Mouse (Mus musculus) forebrain, postnatal 0 days (tissue): ENCODE measurements around the gene Parp8. TPM values are rescaled to one million over a fixed set of nuclear protein-coding genes. Genes with fewer than 3 reads are reported as not detected.
"Not testable (repeated sequence)": the region's sequence is repeated elsewhere in the genome, so short reads cannot be mapped to it uniquely, and the experiment has no call there.

Source experiments
- ATAC-seq: fragments of 200-750 bp; cut with Nextera tagmentation; 2 replicates; pipeline ENCODE4 v1.8.0; 2017; ENCODE audit warnings: mild to moderate bottlenecking, moderate library complexity
- DNase-seq: peaks from one replicate; pipeline ENCODE4 v3.0.0-alpha.2; 2015
- H3K27ac ChIP-seq: fragments of 300-500 bp; sonication (generic); 2 replicates; pipeline ENCODE4 v1.5.1; 2014; ENCODE audit warnings: low read depth, mild to moderate bottlenecking, antibody characterized with exemption, low read length, moderate library complexity, mixed read lengths
- H3K27me3 ChIP-seq: fragments of 300-500 bp; sonication (generic); 2 replicates; pipeline ENCODE4 v1.6.1; 2014; ENCODE audit warnings: mild to moderate bottlenecking, low read length, mixed read lengths; ENCODE audit not compliant: insufficient read depth
- H3K36me3 ChIP-seq: fragments of 300-500 bp; sonication (generic); 2 replicates; pipeline ENCODE4 v1.6.1; 2014; ENCODE audit warnings: mild to moderate bottlenecking, moderate library complexity; ENCODE audit not compliant: insufficient read depth
- H3K4me1 ChIP-seq: fragments of 300-500 bp; sonication (generic); 2 replicates; pipeline ENCODE4 v1.6.1; 2014; ENCODE audit warnings: antibody characterized with exemption; ENCODE audit not compliant: insufficient read depth
- H3K4me2 ChIP-seq: fragments of 300-500 bp; sonication (generic); 2 replicates; pipeline ENCODE4 v1.6.1; 2014; ENCODE audit warnings: low read depth, mild to moderate bottlenecking, moderate library complexity
- H3K4me3 ChIP-seq: fragments of 300-500 bp; sonication (generic); 2 replicates; pipeline ENCODE4 v1.5.1; 2014; ENCODE audit warnings: low read depth, low read length, mixed read lengths
- H3K9ac ChIP-seq: fragments of 300-500 bp; sonication (generic); 2 replicates; pipeline ENCODE4 v1.6.1; 2014; ENCODE audit warnings: mild to moderate bottlenecking
- H3K9me3 ChIP-seq: fragments of 300-500 bp; sonication (generic); 2 replicates; pipeline ENCODE4 v1.6.1; 2016; ENCODE audit warnings: low read length
- CTCF ChIP-seq: sonication (generic); IDR thresholded peaks from 2 replicates; pipeline ENCODE4 v1.5.1; 2016; ENCODE audit warnings: antibody characterized with exemption, control low read depth, low read depth
- WGBS: fragments of 180-500 bp; shearing (Covaris S2); extraction: QIAGEN DNeasy Blood & Tissue Kit; methylation state at CpG from one replicate; pipeline ENCODE4 v1.1.7; 2014; 5-methylcytosine and 5-hydroxymethylcytosine counted together
- polyA plus RNA-seq: library from polyadenylated mRNA; unstranded; fragments of >200 nt; fragmentation: Nextera tagmentation; extraction: Ambion mirVana; gene quantifications from 2 replicates; pipeline ENCODE4 v1.2.1, GENCODE M21; 2015
- total RNA-seq: library from RNA; depleted of rRNA; stranded (reverse); fragments of >200 nt; gene quantifications from 2 replicates; pipeline ENCODE4 v1.2.3, GENCODE M21; 2014

Gene Parp8
- total and polyA plus RNA-seq, 2 experiments from 2014 or later, result 20.8 to 46.1 TPM

DNA sequence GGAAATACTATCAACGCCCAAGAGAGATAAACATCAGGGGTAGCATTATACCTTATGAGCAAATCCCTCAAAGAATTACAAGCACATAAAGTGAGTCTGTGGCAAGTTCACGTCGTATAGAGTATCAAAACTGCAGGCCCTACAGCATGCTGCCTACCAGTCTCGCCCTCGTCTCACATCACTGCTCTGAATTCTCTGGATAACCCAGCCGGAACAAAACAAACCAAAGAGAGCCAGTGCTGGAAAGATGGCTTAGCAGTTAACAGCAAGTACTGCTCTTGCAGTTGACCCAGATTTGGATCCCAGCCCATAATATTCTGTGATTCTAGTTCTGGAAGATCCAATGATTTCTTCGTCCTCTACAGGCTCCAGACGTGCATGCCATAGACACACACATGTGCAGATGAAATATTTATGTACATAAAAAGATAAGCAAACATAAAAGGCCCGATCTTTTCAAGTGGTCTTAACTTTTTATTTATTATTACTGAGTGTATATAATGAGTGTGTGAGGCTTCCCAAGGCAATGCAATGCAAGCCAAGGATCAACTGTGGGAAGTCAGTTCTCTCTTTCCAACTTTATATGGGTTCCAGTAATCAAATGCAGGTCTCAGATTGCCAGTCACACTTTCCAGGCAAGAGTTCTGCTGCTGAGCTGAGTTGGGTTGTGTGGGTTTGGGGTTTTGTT, 77.6 kb downstream of the Parp8 start:
- Histone ChIP-seq H3K9ac (no peak overlapping the region), H3K4me3 (no peak overlapping the region), H3K4me2 (no peak overlapping the region), H3K9me3 (no peaks in the 10 kb centered on the region), H3K4me1 (no peaks in the 10 kb centered on the region), H3K27ac (no peak overlapping the region), H3K36me3 (no peaks in the 10 kb centered on the region), H3K27me3 (no peaks in the 10 kb centered on the region)
- TF ChIP-seq CTCF, result no peak
- DNase-seq (no peak), ATAC-seq (no peak)
- WGBS, result 81% methylated on average over 9 of the region's 9 CpGs

DNA sequence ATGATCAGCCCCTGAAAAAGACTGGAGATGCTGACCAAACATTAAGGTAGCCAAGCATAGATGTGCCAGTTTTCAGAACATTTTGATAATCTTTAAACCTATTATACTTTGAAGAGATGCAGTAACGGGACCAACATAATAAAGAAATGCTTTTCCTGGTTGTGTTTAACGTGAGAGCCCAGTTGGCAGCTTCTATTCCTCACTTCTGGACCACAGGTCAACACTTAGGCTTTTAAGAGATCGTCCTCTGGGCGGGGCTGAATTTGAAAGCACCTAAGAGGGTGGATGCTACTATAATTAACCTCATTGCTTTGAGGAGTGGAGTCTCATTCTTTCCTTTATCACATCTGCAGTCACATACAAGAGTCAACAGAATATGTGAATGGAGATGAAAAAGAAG, 78.8 kb downstream of the Parp8 start:
- DNase-seq (no peak), ATAC-seq (no peak)
- H3K9me3 ChIP-seq, result no peaks in the 10 kb centered on the region
- no peaks in the 10 kb centered on the region for H3K4me1 ChIP-seq
- H3K27me3 ChIP-seq, result no peaks in the 10 kb centered on the region
- 70% methylated on average over 4 of the region's 4 CpGs for WGBS
- no peak overlapping the region for H3K9ac ChIP-seq
- no peak overlapping the region for H3K4me3 ChIP-seq
- H3K36me3 ChIP-seq, result no peaks in the 10 kb centered on the region
- no peak overlapping the region for H3K27ac ChIP-seq
- no peak for TF ChIP-seq CTCF
- H3K4me2 ChIP-seq, result no peak overlapping the region

DNA sequence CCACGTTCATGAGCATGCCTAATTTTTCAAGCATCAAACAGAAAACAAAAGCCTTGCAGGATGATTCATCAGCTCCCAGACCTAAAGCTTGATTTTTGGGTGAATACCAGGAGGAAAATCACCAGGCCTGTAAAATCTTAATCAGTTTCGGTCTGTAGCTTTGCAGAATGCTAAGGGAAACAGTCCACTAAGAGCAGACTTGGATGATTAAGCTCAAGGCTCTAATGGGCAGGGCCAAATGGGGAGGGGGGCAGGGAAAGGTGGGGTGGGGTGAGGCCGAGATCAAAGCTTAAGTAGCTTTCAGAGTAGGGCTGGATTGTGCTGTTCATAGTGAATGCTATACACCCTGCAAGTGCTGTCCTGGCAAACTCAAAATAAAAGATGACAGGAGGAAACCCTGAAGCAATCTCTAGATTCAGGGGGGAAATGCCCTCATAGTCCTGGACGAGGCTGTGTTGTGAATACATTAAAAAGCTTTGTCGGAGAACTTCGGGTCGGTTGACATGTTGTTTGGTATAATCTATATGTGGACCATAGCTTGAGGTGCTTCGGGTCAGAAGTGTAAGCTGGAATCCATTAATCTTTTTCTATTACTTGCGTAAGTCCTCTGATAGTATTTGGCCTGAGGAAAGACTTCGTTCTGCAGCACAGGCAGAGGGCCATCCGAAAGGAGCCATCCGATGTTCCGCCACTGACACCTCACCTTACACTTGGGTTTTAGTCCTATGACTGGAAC, 83.9 kb downstream of the Parp8 start:
- H3K4me3 ChIP-seq, result no peak overlapping the region
- no peaks in the 10 kb centered on the region for H3K9me3 ChIP-seq
- no peak for ATAC-seq
- H3K4me1 ChIP-seq, result no peaks in the 10 kb centered on the region
- H3K9ac ChIP-seq, result no peak overlapping the region
- no peaks in the 10 kb centered on the region for H3K36me3 ChIP-seq
- WGBS, result 58% methylated on average over 13 of the region's 13 CpGs
- H3K4me2 ChIP-seq, result no peak overlapping the region
- H3K27ac ChIP-seq, result no peak overlapping the region
- no peaks in the 10 kb centered on the region for H3K27me3 ChIP-seq
- no peak for TF ChIP-seq CTCF
- DNase-seq, result no peak

DNA sequence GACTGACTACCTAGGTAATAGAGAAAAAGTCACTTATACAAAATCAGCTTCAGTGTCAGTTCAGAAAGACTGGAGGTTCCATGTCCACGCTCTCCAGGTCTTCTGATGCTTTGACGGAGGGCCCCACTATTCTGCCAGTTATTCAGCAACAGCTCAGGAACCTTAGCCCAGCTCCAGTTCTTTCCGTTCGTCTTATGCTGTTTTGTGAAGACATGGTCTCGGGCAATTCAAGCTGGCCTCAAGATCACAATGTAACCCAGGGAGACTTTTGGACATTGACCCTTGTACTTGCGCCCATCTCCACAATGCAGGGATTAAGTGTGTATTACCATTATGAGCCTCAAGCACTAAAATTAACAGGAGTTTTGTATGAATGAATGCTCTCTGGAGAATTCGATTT, 84.6 kb downstream of the Parp8 start:
- WGBS, result 52% methylated on average over 7 of the region's 7 CpGs
- no peak for ATAC-seq

DNA sequence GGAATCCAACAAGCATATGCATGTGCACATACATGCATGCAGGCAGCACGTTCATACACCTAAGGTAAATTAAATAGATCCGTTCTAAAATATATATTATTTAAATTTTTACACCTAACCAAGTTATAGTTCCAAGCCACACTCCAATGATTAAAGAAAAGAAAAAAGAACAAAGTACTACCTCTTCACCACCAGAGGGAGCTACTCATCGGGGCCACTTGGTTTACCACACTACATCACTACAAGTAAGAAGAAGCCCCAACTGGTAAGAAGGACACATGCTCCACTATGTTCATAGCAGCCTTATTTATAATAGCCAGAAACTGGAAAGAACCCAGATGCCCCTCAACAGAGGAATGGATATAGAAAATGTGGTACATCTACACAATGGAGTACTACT, 88.3 kb downstream of the Parp8 start:
- not testable (repeated sequence) for H3K9me3 ChIP-seq, H3K4me3 ChIP-seq, H3K27me3 ChIP-seq, H3K36me3 ChIP-seq, H3K4me1 ChIP-seq, DNase-seq, H3K9ac ChIP-seq, H3K27ac ChIP-seq, ATAC-seq, H3K4me2 ChIP-seq
- 97% methylated on average over 3 of the region's 3 CpGs for WGBS

More for the DNA sequence above, 84.6 kb downstream of the Parp8 start:
- no peaks in the 10 kb centered on the region for H3K4me1 ChIP-seq
- no peak overlapping the region for H3K4me3 ChIP-seq
- DNase-seq, result no peak
- H3K27me3 ChIP-seq, result no peaks in the 10 kb centered on the region
- H3K27ac ChIP-seq, result no peak overlapping the region
- no peak overlapping the region for H3K9ac ChIP-seq
- TF ChIP-seq CTCF, result no peak
- no peaks in the 10 kb centered on the region for H3K9me3 ChIP-seq
- H3K36me3 ChIP-seq, result no peaks in the 10 kb centered on the region
- no peak overlapping the region for H3K4me2 ChIP-seq

DNA sequence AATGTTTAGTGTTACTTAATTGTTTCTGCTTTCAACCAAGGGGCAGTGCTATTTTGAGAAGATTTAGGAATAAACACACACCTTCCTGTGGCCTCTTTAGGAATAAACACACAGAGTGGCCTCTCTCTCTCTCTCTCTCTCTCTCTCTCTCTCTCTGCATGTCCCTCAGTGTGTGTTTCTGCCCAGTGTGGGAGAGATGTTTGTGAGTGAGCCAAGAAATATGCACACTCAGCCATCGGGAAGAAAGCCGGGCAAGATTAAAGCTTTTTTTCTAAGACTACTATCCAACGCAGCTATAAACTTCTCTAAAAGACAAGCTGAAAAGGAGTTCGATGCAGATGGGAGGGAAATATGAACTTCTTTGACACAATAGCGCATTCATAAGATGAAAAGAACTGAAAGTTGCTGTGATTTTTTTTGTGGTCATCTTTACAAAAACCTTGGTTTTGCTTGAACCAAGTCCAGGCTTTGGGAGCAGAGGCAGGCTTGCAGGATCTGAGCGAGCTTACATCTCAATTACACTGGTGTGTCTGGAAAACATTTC, 107.9 kb downstream of the Parp8 start:
- Histone ChIP-seq H3K36me3 (peaks cover 5% of the 10 kb centered on the region; the same call in 1 of the 2 replicates), H3K4me2 (no peak overlapping the region), H3K9me3 (no peaks in the 10 kb centered on the region), H3K4me1 (no peaks in the 10 kb centered on the region), H3K9ac (no peak overlapping the region), H3K27me3 (no peaks in the 10 kb centered on the region), H3K4me3 (no peak overlapping the region), H3K27ac (no peak overlapping the region)
- WGBS, result 57% methylated on average over 6 of the region's 6 CpGs
- DNase-seq (no peak), ATAC-seq (no peak)
- no peak for TF ChIP-seq CTCF

DNA sequence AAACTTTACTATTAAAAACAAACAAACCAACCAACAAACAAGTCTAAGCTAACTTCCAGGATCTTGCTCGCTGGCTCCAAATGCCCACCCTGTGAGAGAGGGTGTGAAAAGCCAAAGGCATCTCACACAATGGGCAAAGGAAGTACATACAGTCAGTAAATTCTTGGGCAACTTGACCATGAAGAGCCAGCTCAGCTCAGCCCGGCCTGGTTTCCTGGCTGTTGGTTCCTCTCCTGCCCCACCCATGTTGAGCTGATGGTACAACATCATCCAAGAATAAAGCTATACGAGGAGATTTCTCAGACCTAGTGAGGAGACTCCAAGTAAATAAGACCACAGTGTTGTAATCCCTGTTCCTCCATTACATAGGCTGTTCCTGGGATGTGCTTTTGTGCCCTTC, 117.1 kb downstream of the Parp8 start:
- WGBS, result 91% methylated on average over 3 of the region's 3 CpGs
- no peaks in the 10 kb centered on the region for H3K36me3 ChIP-seq
- H3K9ac ChIP-seq, result no peak overlapping the region
- no peak overlapping the region for H3K4me3 ChIP-seq
- no peak overlapping the region for H3K27ac ChIP-seq
- no peaks in the 10 kb centered on the region for H3K4me1 ChIP-seq
- no peak overlapping the region for H3K4me2 ChIP-seq
- no peak for ATAC-seq
- no peaks in the 10 kb centered on the region for H3K9me3 ChIP-seq
- TF ChIP-seq CTCF, result no peak
- no peak for DNase-seq
- no peaks in the 10 kb centered on the region for H3K27me3 ChIP-seq
